Mouse (Mus musculus) ES-Bruce4 (cell line): ENCODE results near the gene Fyb2.

Source experiments
- CTCF ChIP-seq: IDR thresholded peaks from one replicate; pipeline ENCODE4 v1.8.1; 2011; ENCODE audit warnings: low read depth, low read length
- EP300 ChIP-seq: IDR thresholded peaks from 2 replicates; pipeline ENCODE4 v1.6.1; 2011; ENCODE audit warnings: low read depth, low read length; ENCODE audit not compliant: insufficient read depth
- POLR2A ChIP-seq: IDR thresholded peaks from one replicate; pipeline ENCODE4 v1.8.1; 2011; ENCODE audit warnings: low read length; ENCODE audit not compliant: insufficient read depth

DNA sequence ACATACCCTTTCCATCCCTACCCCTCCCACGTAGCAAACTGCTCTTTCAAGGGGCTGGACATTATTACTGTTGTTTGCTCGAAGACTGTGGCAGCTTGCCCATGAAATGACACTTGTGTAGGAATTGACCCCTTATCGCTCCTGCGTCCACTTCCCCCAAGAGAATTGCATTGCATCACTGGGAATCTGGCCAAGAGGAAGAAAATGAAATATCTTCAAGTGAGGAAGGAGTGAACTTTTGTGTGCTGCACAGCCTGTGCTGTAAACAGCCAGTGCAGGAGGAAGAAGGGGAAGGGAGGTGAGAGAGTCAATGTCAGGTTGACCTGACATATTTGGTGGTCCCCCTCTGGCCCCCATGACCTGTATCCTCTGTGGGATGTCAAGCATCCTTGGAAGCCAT is 35.6 kb downstream of the Fyb2 start:
- TF ChIP-seq CTCF, result no peak
- TF ChIP-seq EP300, result no peak
- no peak for TF ChIP-seq POLR2A
